In the genomic region with DNA sequence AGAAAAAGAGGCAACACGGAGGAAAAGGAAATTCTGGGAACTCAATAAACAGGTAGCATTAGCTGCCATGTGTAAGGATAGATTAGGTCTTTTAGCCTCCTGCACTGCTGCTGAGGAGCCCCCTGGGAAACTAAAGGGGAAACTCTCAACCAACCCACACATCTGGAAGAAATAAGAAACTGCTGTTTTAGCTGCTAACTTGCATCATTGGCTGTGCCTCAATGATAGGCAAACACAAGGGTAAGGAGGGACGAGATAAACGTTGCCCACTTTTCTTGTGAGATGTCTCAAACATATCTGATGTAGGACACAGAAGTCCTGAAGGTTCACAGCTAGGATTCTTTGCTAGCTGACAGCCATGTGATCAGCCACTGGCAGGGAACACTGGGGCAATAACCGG, we compare ENCODE assay signal across 18 mouse cellular contexts.
"Had no signal": no experiment of that assay in that cellular context is flagged by ENCODE, and none has a peak within 500 bp of the region (broad histone marks: within the 10 kb centered on the region; RNA-seq: fewer than 3 reads in every experiment).

No protein-coding gene starts in this region.

- H3K36me3 ChIP-seq: limb, embryonic 15.5 days; midbrain, embryonic 12.5 days; neural tube, embryonic 13.5 days; stomach, embryonic 15.5 days had no signal

- ATAC-seq: lung, postnatal 0 days; midbrain, embryonic 16.5 days had no signal

- H3K4me1 ChIP-seq: limb, embryonic 15.5 days; megakaryocyte, embryonic 14.5 days; midbrain, embryonic 12.5 days; neural tube, embryonic 13.5 days; stomach, embryonic 15.5 days had no signal

- H3K4me2 ChIP-seq: limb, embryonic 15.5 days; midbrain, embryonic 12.5 days; neural tube, embryonic 13.5 days; stomach, embryonic 15.5 days had no signal

- H3K4me3 ChIP-seq: layer of hippocampus, adult 2 months; limb, embryonic 15.5 days; megakaryocyte, embryonic 14.5 days; midbrain, embryonic 12.5 days; neural tube, embryonic 13.5 days; stomach, embryonic 15.5 days had no signal

- H3K9ac ChIP-seq: limb, embryonic 15.5 days; midbrain, embryonic 12.5 days; neural tube, embryonic 13.5 days; stomach, embryonic 15.5 days had no signal

- H3K27me3 ChIP-seq: limb, embryonic 15.5 days; megakaryocyte, embryonic 14.5 days; midbrain, embryonic 12.5 days; neural tube, embryonic 13.5 days; stomach, embryonic 15.5 days had no signal

- DNase-seq: kidney, adult 18-20 months; kidney, postnatal 10 days; kidney, postnatal 4 days; left cerebral cortex, postnatal 4 days; lung, adult 2 months; lung, postnatal 4 days; retina, postnatal 1 day; right cerebral cortex, postnatal 14 days; thymus, adult 2 months; thymus, postnatal 25 days had no signal

- H3K9me3 ChIP-seq: limb, embryonic 15.5 days; megakaryocyte, embryonic 14.5 days; midbrain, embryonic 12.5 days; neural tube, embryonic 13.5 days; stomach, embryonic 15.5 days had no signal

- H3K27ac ChIP-seq: layer of hippocampus, adult 2 months; limb, embryonic 15.5 days; midbrain, embryonic 12.5 days; neural tube, embryonic 13.5 days; stomach, embryonic 15.5 days had no signal
